Mouse (Mus musculus): Measurements from ENCODE around the gene Arid3b. TPM values are rescaled to one million over a fixed set of nuclear protein-coding genes. Genes with fewer than 3 reads are reported as not detected.
"Not testable (repeated sequence)": the region's sequence is repeated elsewhere in the genome, so short reads cannot be mapped to it uniquely, and the experiment has no call there.

Arid3b gene
- total RNA-seq (2014; fragmentation: Nextera tagmentation) = 2.3 and 3.4 TPM in 2 replicates
- total RNA-seq (2017) = 1.5 and 3.2 TPM in 2 replicates

DNA sequence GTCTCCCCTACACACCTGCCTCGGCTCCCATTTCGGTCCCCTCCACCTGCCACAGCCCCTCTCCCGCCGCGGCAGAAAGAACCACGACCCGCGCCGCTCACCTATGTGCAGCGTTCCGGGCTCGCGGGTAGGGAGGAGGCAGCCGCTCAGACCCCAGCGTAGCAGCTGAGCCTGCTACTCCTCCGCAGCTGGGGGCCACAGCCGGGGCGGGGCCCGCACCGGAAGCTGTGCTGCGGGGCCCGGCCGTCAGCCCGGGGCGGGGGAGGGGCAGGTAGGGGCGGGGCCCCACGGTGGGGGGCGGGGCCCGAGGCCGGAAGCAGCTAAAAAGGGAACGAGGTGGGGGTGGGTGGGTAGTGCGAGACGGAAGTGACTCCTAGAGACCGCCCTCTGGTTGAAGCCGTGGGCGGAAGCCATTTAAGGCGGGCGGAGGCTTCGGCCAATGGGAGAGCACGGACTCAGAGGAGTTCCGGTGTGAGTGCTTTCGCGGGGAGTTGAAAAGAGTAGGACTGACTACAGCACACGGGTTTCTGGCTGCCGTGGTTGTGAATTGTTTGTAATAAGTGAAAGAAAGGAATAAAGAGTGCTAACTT is at the start of gene Arid3b:
Arid3b (minus strand) TSS at position 213 of the 590 bp plus-strand sequence.
- ATAC-seq (replicated peaks; ENCODE audit: low FRiP score, low TSS enrichment, poor library complexity, severe bottlenecking) = peak; percentile 97

GRCm38 (mm10) chr9:57883413-57883812 is 46.8 kb upstream of the Arid3b start:
- ATAC-seq (replicated peaks; ENCODE audit: low FRiP score, low TSS enrichment, poor library complexity, severe bottlenecking) = no peak

DNA sequence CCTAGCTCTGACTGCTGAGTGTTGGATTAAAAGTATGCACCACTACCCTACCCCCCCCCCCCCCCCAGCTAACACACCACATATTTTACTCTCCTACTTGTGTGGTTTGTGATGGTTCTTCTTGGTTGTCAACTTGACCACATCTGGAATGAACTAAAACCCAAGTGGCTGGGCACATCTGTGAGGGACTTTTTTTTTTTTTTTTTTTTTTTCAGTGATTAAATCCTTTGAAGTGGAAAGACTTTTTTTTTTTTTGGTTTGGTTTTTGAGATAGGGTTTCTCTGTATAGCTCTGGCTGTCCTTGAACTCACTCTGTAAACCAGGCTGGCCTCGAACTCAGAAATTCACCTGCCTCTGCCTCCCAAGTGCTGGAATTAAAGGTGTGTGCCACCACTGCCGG is 45.2 kb upstream of the Arid3b start:
- ATAC-seq (replicated peaks; ENCODE audit: low FRiP score, low TSS enrichment, poor library complexity, severe bottlenecking) = not testable (repeated sequence)

DNA sequence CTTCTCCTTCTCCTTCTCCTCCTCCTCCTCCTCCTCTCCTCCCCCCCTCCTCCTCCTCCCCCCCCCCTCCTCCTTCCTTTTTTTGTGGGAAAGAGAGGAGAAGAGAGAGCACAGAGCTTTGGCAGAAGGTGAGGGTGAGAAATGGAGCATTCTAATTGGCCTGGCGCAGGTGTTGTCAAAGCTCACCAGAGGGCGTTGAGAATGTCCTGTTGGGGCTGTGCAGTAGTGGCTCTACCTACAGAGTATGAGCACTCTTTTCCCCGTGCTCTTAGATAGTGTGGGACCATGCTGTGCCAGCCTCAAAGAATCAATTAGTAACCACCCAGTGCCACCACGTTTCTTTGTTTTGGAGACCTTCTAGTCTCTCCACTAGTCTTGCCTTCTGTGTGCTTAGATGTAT is 43.7 kb upstream of the Arid3b start:
- no peak for ATAC-seq (replicated peaks; ENCODE audit: low FRiP score, low TSS enrichment, poor library complexity, severe bottlenecking)

DNA sequence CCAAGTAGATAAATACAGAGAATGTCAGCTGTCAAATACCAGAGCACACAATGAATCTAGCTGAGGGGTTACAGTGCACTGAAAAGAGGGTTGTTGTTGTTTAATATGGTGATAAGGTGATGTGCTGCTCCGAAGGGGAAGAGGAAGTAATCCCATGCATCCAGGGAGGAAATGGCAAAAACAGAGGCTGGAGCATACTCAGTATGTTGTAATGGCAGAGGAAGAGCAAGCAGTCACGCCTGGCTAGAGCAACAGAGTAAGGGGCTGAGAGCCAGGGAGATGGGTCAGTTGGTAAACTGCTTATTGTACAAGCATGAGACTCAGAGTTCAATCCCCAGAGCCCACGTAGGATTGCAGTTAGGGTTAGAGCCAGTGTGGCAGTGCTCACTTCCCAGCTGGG is 42.6 kb upstream of the Arid3b start:
- no peak for ATAC-seq (replicated peaks; ENCODE audit: low FRiP score, low TSS enrichment, poor library complexity, severe bottlenecking)

- ATAC-seq (replicated peaks; ENCODE audit: low FRiP score, low TSS enrichment, poor library complexity, severe bottlenecking) = no peak
These were observed 38.4 kb upstream of the Arid3b start for GRCm38 (mm10) chr9:57874994-57875393.

- no peak for ATAC-seq (replicated peaks; ENCODE audit: low FRiP score, low TSS enrichment, poor library complexity, severe bottlenecking)
These were observed 37.5 kb upstream of the Arid3b start for GRCm38 (mm10) chr9:57874134-57874533.

DNA sequence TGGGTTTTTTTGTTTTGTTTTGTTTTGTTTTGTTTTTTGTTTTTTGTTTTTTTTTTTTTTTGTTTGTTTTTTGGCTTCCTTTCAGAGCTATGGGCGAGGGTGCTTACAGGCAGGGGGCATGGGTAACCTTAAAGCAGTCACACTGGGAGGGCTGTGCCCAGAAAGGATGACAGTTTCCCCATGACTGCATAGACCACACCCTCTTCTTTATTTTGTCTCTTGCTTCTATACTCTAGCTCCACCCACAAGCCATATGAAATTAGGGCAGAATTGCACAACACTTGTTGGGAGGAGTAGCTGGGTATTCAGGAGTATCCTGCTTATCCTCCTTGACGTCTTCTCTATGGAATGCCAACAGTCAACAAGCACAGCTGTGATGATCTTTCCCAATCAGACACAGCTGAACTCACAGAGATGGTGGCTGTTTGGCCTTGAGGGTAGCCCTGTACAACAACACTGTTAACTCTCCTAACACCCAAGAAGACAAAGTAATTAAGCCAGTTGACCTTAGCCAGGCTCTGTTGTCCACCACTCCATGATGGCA is 33.8 kb upstream of the Arid3b start:
- no peak for ATAC-seq (replicated peaks; ENCODE audit: low FRiP score, low TSS enrichment, poor library complexity, severe bottlenecking)

DNA sequence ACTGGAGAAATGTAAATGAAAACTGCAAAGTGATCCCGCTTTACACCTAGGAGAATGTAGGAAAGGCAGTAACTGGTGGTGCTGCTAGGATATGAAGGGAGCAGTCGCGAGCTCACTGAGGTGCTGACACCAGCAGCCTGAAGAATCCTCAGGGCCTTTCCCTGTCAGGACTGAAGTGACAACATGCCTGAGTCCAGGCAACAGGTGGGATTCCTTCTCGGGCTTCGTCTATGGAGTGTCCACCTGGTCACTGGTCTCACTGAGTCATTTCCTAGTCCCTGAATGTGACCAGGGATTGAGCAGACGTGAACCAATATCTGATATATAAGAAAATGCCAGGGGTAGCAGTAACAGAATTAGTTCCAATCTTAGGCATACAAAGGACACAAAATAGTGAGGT is 32.2 kb upstream of the Arid3b start:
- ATAC-seq (replicated peaks; ENCODE audit: low FRiP score, low TSS enrichment, poor library complexity, severe bottlenecking) = no peak

DNA sequence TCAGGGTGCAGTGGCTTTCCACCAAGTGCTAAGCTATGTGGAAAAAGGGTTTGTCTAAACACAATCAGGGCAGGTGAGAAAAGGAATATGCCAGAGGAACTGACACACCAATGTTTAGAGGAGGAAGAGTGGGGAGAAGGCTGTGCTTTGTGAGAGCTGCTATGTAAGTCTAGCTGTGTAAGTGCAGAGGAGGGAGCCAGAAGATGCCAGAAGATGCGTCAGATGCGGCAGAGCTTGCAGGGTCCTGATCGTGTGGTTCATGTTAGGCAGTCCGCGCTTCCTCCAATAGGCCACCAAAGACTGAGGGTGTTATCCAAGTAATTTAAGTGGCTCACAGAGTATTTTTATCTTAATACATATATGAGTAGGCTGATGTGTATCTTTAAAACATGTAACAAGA is 31.3 kb upstream of the Arid3b start:
- no peak for ATAC-seq (replicated peaks; ENCODE audit: low FRiP score, low TSS enrichment, poor library complexity, severe bottlenecking)

DNA sequence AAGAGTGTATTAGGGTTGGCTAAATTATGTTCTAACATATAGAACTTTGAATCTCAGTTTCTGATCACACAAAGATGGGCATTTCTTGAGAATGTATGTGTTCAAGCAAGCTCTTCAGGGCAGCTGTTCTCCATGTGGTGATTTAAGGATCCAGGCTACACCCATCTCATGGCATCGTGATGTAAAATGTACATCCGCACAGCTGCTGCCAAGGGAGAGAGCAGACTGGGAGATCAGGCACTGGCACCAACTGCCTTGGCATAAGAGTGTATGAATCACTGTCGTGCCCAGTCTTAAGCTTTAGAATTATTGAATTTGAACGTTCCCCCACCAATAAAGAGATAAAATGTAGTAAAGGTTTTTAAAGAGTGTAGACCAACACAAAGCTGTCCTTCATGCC is 30.6 kb upstream of the Arid3b start:
- no peak for ATAC-seq (replicated peaks; ENCODE audit: low FRiP score, low TSS enrichment, poor library complexity, severe bottlenecking)

DNA sequence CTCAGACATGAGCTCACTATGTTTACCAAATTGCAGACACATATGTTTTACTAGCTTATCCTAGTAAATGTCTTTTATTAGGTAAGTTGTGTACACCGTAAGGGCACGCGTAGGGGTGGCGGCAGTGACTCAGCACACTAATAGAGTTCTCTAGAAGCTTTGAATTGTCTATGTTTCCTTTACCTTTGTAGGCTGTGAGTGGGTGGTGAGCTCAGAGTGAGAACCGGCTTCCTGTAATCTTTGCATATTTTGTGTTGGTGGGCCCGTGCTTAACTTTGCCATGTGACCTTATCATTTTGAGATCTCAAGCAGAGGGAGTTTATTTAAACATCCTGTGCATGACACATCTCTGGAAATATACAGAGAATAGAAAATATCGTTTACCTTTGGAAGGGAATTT is 29.9 kb upstream of the Arid3b start:
- no peak for ATAC-seq (replicated peaks; ENCODE audit: low FRiP score, low TSS enrichment, poor library complexity, severe bottlenecking)

- ATAC-seq (replicated peaks; ENCODE audit: low FRiP score, low TSS enrichment, poor library complexity, severe bottlenecking) = no peak
These were observed 27.7 kb upstream of the Arid3b start for GRCm38 (mm10) chr9:57864336-57864735.

DNA sequence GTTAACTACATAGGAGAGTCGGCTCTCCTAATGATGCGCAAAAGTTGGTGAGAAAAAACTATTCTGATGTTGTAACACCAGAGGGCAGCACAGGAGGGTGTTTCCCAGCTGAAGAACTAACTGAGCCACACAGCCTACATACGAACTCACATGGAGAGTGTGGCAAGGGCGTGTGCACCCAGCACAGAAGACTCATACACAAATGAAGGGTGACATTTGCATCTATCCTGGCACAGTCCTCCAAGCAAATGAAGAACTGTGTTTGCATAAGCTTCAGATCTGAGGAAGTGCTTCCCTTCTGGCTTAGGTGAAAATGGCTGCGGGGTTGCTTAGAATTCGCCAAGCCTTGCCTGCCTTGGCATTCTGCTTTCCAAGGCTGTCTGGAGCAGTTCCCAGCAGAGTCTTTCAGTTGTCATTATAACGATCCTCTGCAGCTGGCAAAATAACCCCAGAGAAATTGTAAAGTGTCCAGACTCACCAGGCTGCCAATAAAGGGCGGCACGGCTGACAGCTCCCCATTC is 25.4 kb upstream of the Arid3b start:
- 0 out of 2 replicates have a peak, but pooled peaks have one; percentile 34 for ATAC-seq (replicated peaks; ENCODE audit: low FRiP score, low TSS enrichment, poor library complexity, severe bottlenecking)

GRCm38 (mm10) chr9:57856456-57856855 is 19.9 kb upstream of the Arid3b start:
- ATAC-seq (replicated peaks; ENCODE audit: low FRiP score, low TSS enrichment, poor library complexity, severe bottlenecking) = no peak

DNA sequence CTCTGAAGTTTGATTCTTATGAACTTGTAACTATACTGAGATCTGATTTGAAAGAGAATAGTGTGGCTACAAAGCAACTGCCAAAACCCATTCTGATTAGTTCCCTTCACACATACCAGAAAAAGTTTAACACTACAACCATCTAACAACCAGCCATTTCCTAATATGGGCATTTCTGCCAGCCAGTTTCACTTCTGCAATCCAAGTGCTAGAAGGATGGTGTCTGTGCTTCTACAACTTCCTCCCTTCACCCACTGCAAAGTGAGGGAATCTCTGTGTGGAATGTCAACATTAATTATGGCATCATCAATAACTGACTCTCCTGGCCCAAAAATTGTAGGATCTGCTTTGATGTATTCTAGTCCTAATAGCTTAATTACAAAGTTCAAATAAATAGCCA is 17.7 kb upstream of the Arid3b start:
- ATAC-seq (replicated peaks; ENCODE audit: low FRiP score, low TSS enrichment, poor library complexity, severe bottlenecking) = no peak

- no peak for ATAC-seq (replicated peaks; ENCODE audit: low FRiP score, low TSS enrichment, poor library complexity, severe bottlenecking)
These were observed 2.4 kb upstream of the Arid3b start for GRCm38 (mm10) chr9:57839032-57839431.

- ATAC-seq (replicated peaks; ENCODE audit: low FRiP score, low TSS enrichment, poor library complexity, severe bottlenecking) = no peak
These were observed 615 bp downstream of the Arid3b start for GRCm38 (mm10) chr9:57835841-57836514.

DNA sequence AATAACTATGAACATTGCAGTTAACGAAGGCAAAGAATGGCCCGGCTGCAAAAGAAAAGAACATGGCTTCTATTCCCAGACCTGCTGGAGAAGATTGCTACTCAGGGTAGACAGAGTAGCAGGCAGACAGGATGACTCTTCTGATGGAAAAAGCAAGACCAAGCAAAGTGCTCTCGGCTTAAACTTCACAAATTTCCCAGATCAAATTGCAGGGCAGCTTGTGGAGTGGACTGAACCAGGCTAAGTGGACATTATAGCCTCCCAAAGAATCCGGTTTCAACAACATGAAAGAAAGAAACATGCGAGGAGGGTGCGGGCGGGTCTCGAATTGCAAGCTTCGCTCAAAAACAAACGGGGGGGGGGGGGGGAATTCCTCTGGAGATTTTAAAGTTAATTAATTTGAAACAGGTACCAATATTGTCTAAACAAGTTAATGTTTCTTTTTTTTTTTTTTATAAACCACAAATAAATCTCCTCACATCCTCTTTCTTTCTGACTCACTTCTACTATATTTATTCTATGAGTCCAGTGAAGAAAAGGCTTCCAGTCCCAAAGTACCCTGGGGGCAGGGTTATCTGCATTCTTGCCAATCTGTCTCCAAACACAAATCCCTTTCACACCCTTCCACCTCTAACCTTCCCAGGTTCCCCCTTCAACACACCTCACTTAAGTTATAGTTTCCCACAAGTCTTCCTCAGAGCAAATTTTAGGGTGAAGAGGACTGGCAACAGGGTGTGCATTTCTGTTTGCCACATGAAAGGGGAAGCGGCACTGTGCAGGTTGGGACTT is 1.8 kb downstream of the Arid3b start:
- ATAC-seq (replicated peaks; ENCODE audit: low FRiP score, low TSS enrichment, poor library complexity, severe bottlenecking) = no peak
